Mouse (Mus musculus) olfactory bulb, adult 2 months (tissue): Measurements from ENCODE around the gene Cdca4.

Source experiments
- CTCF ChIP-seq: fragments of 200-500 bp; IDR thresholded peaks from 2 replicates; pipeline ENCODE4 v1.5.1; 2012; ENCODE audit warnings: low read depth, mild to moderate bottlenecking, low read length, moderate library complexity; ENCODE audit not compliant: insufficient read depth
- POLR2A ChIP-seq: fragments of 200-500 bp; IDR thresholded peaks from 2 replicates; pipeline ENCODE4 v1.6.1; 2012; ENCODE audit warnings: mild to moderate bottlenecking, low read depth, low read length, moderate library complexity; ENCODE audit not compliant: insufficient read depth

GRCm38 (mm10) chr12:112854610-112855333 is 25.5 kb upstream of the Cdca4 start:
- no peak for TF ChIP-seq POLR2A
- TF ChIP-seq CTCF: no peak
